Comparison of ENCODE assay signal across 12 mouse cellular contexts in the genomic region with DNA sequence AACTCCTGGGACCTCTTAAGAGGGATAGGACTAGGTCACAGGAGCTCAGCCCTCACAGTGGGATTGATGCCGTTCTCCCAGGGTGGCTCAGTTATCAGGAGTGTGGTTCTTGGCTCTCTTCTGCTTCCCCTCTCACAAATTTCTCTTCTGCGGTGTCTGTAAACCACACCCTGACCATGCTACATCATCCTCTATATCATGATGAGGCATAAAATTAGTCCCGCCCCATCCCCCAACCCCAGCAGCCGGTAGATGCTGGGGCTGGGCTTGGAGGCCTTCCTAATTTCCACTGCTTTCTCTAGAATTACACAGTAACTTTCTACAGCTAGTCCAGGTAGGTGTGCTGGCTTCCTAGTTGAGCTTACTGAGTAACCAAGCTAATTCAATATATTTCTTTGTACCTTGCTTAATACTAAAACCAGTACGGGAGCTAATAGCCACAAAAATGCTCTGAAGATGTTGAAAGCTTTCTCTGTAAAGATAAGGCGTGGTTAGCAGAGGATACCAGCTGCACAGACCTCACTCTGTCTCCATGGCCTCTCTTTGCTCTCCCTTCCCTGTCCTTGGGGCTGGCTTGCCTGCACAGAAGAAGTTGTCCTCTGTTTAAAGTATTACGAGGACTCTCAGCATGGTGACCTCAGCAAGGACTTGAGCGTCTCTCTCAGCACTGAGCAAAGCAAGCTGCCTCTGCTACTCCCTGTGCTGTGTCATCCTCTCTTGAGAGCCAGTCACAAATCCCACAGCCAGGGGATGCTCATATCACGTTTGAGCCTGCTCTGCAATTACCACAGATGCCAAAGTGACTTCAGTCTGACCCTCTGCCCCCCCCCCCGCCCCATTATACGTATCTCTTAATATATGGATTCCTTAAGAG. TPM values are rescaled to one million over a fixed set of nuclear protein-coding genes. Genes with fewer than 3 reads are reported as not detected.
A peak's percentile ranks its signal among the peaks of the same experiment; 100 is the strongest.
DNase-seq lines count a peak whose midpoint lies in the region; ATAC-seq and TF ChIP-seq lines count a peak whose summit lies in the region.
"Had no signal": no experiment of that assay in that cellular context is flagged by ENCODE, and none has a peak within 500 bp of the region (broad histone marks: within the 10 kb centered on the region; RNA-seq: fewer than 3 reads in every experiment).

No protein-coding gene starts in this region.

- H3K9ac ChIP-seq in forebrain, embryonic 15.5 days (replicated peaks), result no peak overlapping the region
- H3K9ac ChIP-seq in neural tube, embryonic 13.5 days, result 0 out of 2 replicates have a peak overlapping the region, but pooled peaks have one; percentile 26

- H3K4me1 ChIP-seq in forebrain, embryonic 10.5 days, result peaks cover 35% of the 10 kb centered on the region
- H3K4me1 ChIP-seq in forebrain, embryonic 15.5 days, result peaks cover 15% of the 10 kb centered on the region
- peaks cover 24% of the 10 kb centered on the region for H3K4me1 ChIP-seq in neural tube, embryonic 13.5 days (replicated peaks)
- H3K4me1 ChIP-seq in cerebellum, adult 2 months (ENCODE audit: control insufficient read depth, insufficient read depth, low read length), result no peaks in the 10 kb centered on the region

- no peak for TF ChIP-seq CTCF in cerebellum, adult 2 months (IDR thresholded peaks at IDR 0.05; ENCODE audit: borderline replicate concordance, insufficient read depth, low read depth, low read length)

- H3K36me3 ChIP-seq in forebrain, embryonic 10.5 days (replicated peaks), result no peaks in the 10 kb centered on the region
- no peaks in the 10 kb centered on the region for H3K36me3 ChIP-seq in forebrain, embryonic 15.5 days
- no peaks in the 10 kb centered on the region for H3K36me3 ChIP-seq in neural tube, embryonic 13.5 days

- peak overlapping the region; percentile 53; the same call in 1 of the 2 replicates for H3K27ac ChIP-seq in forebrain, embryonic 10.5 days
- H3K27ac ChIP-seq in forebrain, embryonic 15.5 days (replicated peaks), result no peak overlapping the region
- no peak overlapping the region for H3K27ac ChIP-seq in neural tube, embryonic 13.5 days (replicated peaks)
- H3K27ac ChIP-seq in cerebellum, adult 2 months (ENCODE audit: insufficient read depth, low read length), result no peak overlapping the region
- H3K27ac ChIP-seq: macrophage had no signal

- no peak overlapping the region for H3K4me3 ChIP-seq in forebrain, embryonic 10.5 days
- no peak overlapping the region for H3K4me3 ChIP-seq in forebrain, embryonic 15.5 days
- H3K4me3 ChIP-seq in neural tube, embryonic 13.5 days, result no peak overlapping the region
- no peak overlapping the region for H3K4me3 ChIP-seq in cerebellum, adult 2 months (replicated peaks; ENCODE audit: insufficient read depth, low read depth, low read length)

- no peak for TF ChIP-seq POLR2A in cerebellum, adult 2 months (IDR thresholded peaks at IDR 0.05; ENCODE audit: borderline replicate concordance, insufficient read depth, low read length)

- 49% methylated on average over 11 of the region's 11 CpGs for WGBS in forebrain, embryonic 10.5 days
- WGBS in forebrain, embryonic 15.5 days, result 49% methylated on average over 11 of the region's 11 CpGs
- WGBS in neural tube, embryonic 13.5 days, result 41% methylated on average over 11 of the region's 11 CpGs
- WGBS in cerebellum, adult 2 months, result 66% methylated on average over 11 of the region's 11 CpGs

- no peak overlapping the region for H3K4me2 ChIP-seq in forebrain, embryonic 15.5 days (replicated peaks)
- no peak overlapping the region for H3K4me2 ChIP-seq in neural tube, embryonic 13.5 days

- peaks cover 43% of the 10 kb centered on the region for H3K27me3 ChIP-seq in forebrain, embryonic 10.5 days (ENCODE audit: poor library complexity, severe bottlenecking)
- no peaks in the 10 kb centered on the region for H3K27me3 ChIP-seq in forebrain, embryonic 15.5 days
- H3K27me3 ChIP-seq in neural tube, embryonic 13.5 days, result no peaks in the 10 kb centered on the region; the same call in 1 of the 2 replicates
- no peaks in the 10 kb centered on the region for H3K27me3 ChIP-seq in cerebellum, adult 2 months (ENCODE audit: control insufficient read depth, insufficient read depth, low read length)
- H3K27me3 ChIP-seq: CH12.LX had no signal

- ATAC-seq in forebrain, embryonic 15.5 days (replicated peaks), result no peak
- ATAC-seq in neural tube, embryonic 13.5 days (ENCODE audit: low read depth), result no peak
- ATAC-seq in hematopoietic stem cell, adult 5-6 weeks (replicated peaks in 1 of 2; ENCODE audit: insufficient read depth in 1 of 2, low FRiP score in 2 of 2, low TSS enrichment in 1 of 2, low read depth in 1 of 2, poor library complexity in 2 of 2, severe bottlenecking in 2 of 2), result peak; percentile 69 to 75

- no peaks in the 10 kb centered on the region for H3K9me3 ChIP-seq in forebrain, embryonic 10.5 days
- H3K9me3 ChIP-seq in forebrain, embryonic 15.5 days, result no peaks in the 10 kb centered on the region
- H3K9me3 ChIP-seq in neural tube, embryonic 13.5 days, result no peaks in the 10 kb centered on the region

- DNase-seq in forebrain, embryonic 10.5 days (ENCODE audit: extremely low spot score, low spot score), result no peak
- DNase-seq in neural tube, embryonic 10.5 days (ENCODE audit: extremely low spot score, low spot score), result no peak
- peak; percentile 23 for DNase-seq in retina, embryonic 14.5 days (ENCODE audit: low spot score)
- no peak for DNase-seq in thymus, postnatal 0 days (ENCODE audit: low spot score)
- no peak for DNase-seq in cerebellum, adult 2 months
- DNase-seq: kidney, adult 8-10 months; right cerebral cortex, adult 18-20 months had no signal

RNA-seq across cellular contexts. Expression of a gene that starts 3.8 kb away (rescaled TPM):
- polyA plus RNA-seq in forebrain, embryonic 10.5 days (2016; fragmentation: Nextera tagmentation; extraction: Ambion mirVana), result 135 TPM in 2 replicates
- 64.7 and 68.2 TPM in 2 replicates for polyA plus RNA-seq in forebrain, embryonic 15.5 days (2015; fragmentation: Nextera tagmentation; extraction: Ambion mirVana)
- polyA plus RNA-seq in neural tube, embryonic 13.5 days (2015; fragmentation: Nextera tagmentation; extraction: Ambion mirVana), result 66.3 and 69.0 TPM in 2 replicates
- 145 and 161 TPM in 2 replicates for total RNA-seq in hematopoietic stem cell, adult 5-6 weeks (2017)
- polyA plus RNA-seq in thymus, postnatal 0 days (2015; fragmentation: Nextera tagmentation; extraction: Ambion mirVana), result 165 and 193 TPM in 2 replicates
- polyA plus RNA-seq in cerebellum, adult 2 months (2012; rRNA removed), result 20.7 and 24.3 TPM in 2 replicates

RNA-seq across cellular contexts. Expression of a gene that starts 19.3 kb away (rescaled TPM):
- polyA plus RNA-seq in forebrain, embryonic 10.5 days (2016; fragmentation: Nextera tagmentation; extraction: Ambion mirVana), result 73.4 and 77.1 TPM in 2 replicates
- polyA plus RNA-seq in forebrain, embryonic 15.5 days (2015; fragmentation: Nextera tagmentation; extraction: Ambion mirVana), result 68.1 and 69.0 TPM in 2 replicates
- polyA plus RNA-seq in neural tube, embryonic 13.5 days (2015; fragmentation: Nextera tagmentation; extraction: Ambion mirVana), result 80.0 and 81.1 TPM in 2 replicates
- total RNA-seq in hematopoietic stem cell, adult 5-6 weeks (2017), result 157 and 236 TPM in 2 replicates
- 91.4 and 98.8 TPM in 2 replicates for polyA plus RNA-seq in thymus, postnatal 0 days (2015; fragmentation: Nextera tagmentation; extraction: Ambion mirVana)
- polyA plus RNA-seq in cerebellum, adult 2 months (2012; rRNA removed), result 71.7 and 74.9 TPM in 2 replicates

Comparison
In these comparisons a context has a peak if more than half of its experiments do, and no peak if none do; other contexts are left out.
1. ATAC-seq: peak in hematopoietic stem cell, adult 5-6 weeks (2 of 2); none in forebrain, embryonic 15.5 days (single experiment) and neural tube, embryonic 13.5 days (single experiment).